Mouse (Mus musculus) bone marrow, adult 2 months (tissue): Measurements from ENCODE around the gene Wtap. TPM values are rescaled to one million over a fixed set of nuclear protein-coding genes. Genes with fewer than 3 reads are reported as not detected.
A peak's percentile ranks its signal among the peaks of the same experiment; 100 is the strongest.
"Not testable (repeated sequence)": the region's sequence is repeated elsewhere in the genome, so short reads cannot be mapped to it uniquely, and the experiment has no call there.

ENCODE experiments used
- H3K27ac ChIP-seq: fragments of 200-500 bp; 2 replicates; pipeline ENCODE4 v1.5.1; 2012; ENCODE audit warnings: low read depth, mild to moderate bottlenecking, control low read depth, inconsistent platforms, low read length; ENCODE audit not compliant: control insufficient read depth, poor library complexity, insufficient read depth
- H3K4me1 ChIP-seq: fragments of 200-500 bp; 2 replicates; pipeline ENCODE4 v1.6.1; 2011; ENCODE audit warnings: low read length; ENCODE audit not compliant: control insufficient read depth, insufficient read depth
- H3K4me3 ChIP-seq: fragments of 200-500 bp; replicated peaks from 2 replicates; pipeline ENCODE3; 2011; ENCODE audit warnings: mild to moderate bottlenecking, low read depth, low read length, control low read depth; ENCODE audit not compliant: control insufficient read depth
- CTCF ChIP-seq: fragments of 200-500 bp; IDR thresholded peaks from 2 replicates; pipeline ENCODE4 v1.5.1; 2011; ENCODE audit warnings: low read length, control low read depth; ENCODE audit not compliant: control insufficient read depth, insufficient read depth
- POLR2A ChIP-seq: fragments of 200-500 bp; IDR thresholded peaks from 2 replicates; pipeline ENCODE4 v1.6.1; 2011; ENCODE audit warnings: low read depth, mild to moderate bottlenecking, control low read depth, low read length, borderline replicate concordance; ENCODE audit not compliant: control insufficient read depth
- WGBS: fragments of 180-500 bp; shearing (Covaris S2); methylation state at CpG from one replicate; pipeline ENCODE4 v1.1.7; 2018; 5-methylcytosine and 5-hydroxymethylcytosine counted together
- polyA plus RNA-seq: library from polyadenylated mRNA; stranded (reverse); fragments of >200 nt; gene quantifications from 2 replicates; pipeline ENCODE4 v1.2.4, GENCODE M21; 2011; ENCODE audit warnings: low replicate concordance; ENCODE audit not compliant: missing spikeins, insufficient read depth, insufficient read length

Wtap gene
- polyA plus RNA-seq, 1 experiment = 67.4 TPM

DNA sequence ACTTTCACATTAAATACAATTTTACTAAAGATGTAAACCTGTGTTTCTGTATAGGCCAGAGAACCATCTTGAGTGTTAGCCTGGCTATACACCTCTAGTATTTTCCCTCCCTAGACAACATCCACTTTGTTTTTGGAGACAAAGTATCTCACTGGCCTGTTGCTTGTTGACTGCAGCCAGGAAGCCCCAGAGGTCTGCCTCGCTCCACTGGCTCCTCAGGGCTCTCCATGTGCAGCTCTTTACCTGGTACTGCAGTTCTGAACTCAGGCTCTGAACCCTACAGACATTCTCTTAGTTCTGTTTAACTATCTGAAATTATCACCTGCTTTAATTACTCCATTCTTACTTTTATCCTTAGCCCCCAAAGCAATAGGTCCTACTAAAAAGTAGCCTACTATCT, 15.4 kb downstream of the Wtap start:
- 91% methylated on average over 1 of the region's 1 CpGs for WGBS
- TF ChIP-seq CTCF = no peak
- no peak for TF ChIP-seq POLR2A
- Histone ChIP-seq H3K4me1 (no peaks in the 10 kb centered on the region), H3K27ac (no peak overlapping the region), H3K4me3 (no peak overlapping the region)

DNA sequence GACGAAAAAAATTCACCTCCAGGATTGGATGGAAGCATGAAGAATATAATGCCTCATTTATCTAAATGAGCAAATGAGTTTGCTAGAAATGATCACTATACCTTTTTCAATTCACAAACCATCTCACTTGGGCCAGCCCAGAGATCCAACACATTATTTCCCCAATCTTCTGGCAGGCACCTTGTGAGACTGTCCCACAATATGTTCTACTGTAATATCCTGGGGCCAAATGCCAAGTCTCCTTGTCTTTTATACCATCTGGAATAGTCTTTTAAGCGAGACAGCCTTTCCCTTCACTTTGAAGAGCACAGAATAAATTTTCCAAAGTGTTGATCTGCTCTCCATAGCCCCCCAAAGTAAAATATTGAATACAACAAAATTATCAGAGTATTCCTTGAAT, 20.1 kb downstream of the Wtap start:
- H3K27ac ChIP-seq = no peak overlapping the region
- TF ChIP-seq CTCF (no peak), POLR2A (no peak)
- 92% methylated on average over 2 of the region's 2 CpGs for WGBS
- no peaks in the 10 kb centered on the region for H3K4me1 ChIP-seq
- H3K4me3 ChIP-seq = no peak overlapping the region

DNA sequence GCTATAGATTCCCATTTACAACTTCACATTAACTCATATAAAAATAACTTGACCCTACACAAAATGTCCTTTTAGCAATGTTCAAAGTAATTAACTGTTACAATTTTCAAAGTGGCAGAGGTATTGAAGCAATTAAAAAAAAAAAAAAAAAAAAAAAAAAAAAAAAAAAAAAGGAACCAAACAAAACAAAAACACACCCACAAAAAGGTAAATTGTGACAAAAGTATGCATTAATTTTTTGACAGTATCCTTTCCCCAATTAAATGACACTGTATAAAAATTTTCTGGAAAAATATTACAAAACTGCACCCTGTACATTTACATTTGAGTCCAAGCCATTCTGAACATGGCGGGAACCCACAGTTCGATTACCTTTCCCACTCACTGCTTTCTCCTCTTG, 26.8 kb downstream of the Wtap start:
- no peak overlapping the region for H3K27ac ChIP-seq
- H3K4me1 ChIP-seq = no peaks in the 10 kb centered on the region
- whole genome bisulfite sequencing = 84% methylated on average over 2 of the region's 2 CpGs
- H3K4me3 ChIP-seq = no peak overlapping the region
- TF ChIP-seq POLR2A (no peak), CTCF (no peak)

DNA sequence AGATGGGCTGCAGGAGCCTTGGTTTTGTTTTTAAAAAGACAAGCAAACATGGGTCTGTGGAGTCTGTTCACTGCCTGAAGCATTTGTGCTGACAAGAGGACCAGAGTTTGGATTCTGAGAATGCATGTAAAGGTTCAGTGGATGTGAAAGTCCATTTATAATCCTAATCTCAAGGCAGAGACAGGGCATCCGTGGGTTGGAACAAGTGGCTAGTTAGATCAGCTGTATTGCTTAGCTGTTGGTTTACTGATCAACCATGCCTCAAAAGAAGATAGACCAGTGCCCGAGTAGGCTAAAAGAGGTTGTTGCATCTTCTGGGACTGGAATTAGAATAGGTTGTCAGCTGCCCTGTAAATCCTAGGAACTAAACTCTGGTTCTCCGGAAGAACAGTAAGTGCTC, 30.5 kb downstream of the Wtap start:
- H3K4me1 ChIP-seq = no peaks in the 10 kb centered on the region; the same call in 1 of the 2 replicates
- TF ChIP-seq CTCF = no peak
- TF ChIP-seq POLR2A = no peak
- no peak overlapping the region for H3K4me3 ChIP-seq
- WGBS = 85% methylated on average over 3 of the region's 3 CpGs
- no peak overlapping the region for H3K27ac ChIP-seq

DNA sequence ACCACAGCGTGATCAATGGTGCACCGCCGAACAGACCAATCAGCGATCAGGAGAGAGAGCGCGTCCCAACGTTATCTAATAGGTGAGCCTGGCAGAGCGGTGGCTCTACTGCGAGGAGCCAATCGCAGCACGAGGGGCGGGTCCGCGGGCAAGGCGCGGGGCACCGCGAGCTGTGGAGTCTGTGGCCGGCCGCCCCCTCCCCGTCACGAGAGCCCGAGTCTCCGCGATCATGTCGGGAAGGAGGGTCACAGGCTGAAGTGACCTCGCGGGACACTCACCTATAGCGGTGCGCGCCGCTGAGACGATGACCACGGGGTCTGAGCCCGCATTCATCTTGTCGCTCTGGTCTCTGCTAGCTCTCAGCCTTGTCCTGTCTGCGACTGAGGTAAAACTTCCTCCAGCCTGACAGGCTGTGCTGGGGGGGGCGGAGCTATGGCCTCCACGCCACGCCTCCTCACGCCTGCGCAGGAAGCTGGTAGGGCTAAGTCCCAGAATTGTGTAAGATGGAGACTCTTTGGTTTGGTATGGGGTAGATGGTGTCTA, 33.6 kb downstream of the Wtap start, which contains the start of gene Acat2:
Acat2 (minus strand) TSS at position 417 of the 543 bp plus-strand sequence.
- Histone ChIP-seq H3K4me3 (peak within 1 kb of the TSS; percentile 92), H3K4me1 (no peaks in the 10 kb centered on the region; the same call in 1 of the 2 replicates), H3K27ac (peak within 1 kb of the TSS; percentile 70)
- TF ChIP-seq POLR2A (peak; percentile 94), CTCF (peak; percentile 6; the same call in 1 of the 2 replicates)
- 0% methylated on average over 42 of the region's 42 CpGs for WGBS

DNA sequence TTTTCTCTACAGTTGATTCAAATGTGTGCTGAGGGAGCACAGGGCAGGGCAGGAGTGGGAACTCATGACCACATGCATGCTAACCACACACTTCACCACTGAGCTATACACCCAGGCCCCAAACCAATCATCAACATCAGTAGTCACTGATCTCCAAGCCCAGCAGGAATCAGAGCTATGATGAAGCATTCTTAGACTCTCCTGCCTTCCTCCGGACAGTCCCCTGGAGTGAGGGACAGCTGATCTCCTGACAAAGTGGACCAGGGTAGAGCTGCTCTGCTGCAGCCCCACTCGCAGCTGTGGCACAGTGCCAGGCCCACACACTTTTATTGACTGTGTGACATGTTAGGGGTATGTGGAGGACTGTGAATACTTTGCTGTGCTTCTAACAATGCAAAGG, 34.6 kb downstream of the Wtap start:
- not testable (repeated sequence) for H3K27ac ChIP-seq, H3K4me3 ChIP-seq, H3K4me1 ChIP-seq
- WGBS = 44% methylated on average over 1 of the region's 2 CpGs

DNA sequence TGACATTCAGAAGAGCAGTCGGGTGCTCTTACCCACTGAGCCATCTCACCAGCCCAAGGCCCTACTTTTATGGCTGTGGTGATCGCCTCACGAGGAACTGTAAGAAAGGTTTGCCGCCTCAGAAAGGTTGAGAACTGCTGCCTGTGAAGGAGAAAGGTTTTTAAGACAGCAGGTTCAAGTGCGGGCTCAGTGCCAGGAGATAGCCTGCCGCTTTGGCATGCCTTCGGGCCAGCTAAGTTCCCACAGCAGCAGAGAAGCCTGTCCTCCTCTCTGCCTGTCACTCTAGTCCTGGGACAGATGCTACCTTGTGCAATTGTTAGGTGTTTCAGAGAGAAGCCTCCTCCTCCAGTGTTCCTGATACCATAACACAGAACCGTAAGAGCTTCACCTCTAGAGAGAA, 37.3 kb downstream of the Wtap start:
- Histone ChIP-seq H3K4me1 (no peaks in the 10 kb centered on the region; the same call in 1 of the 2 replicates), H3K4me3 (no peak overlapping the region), H3K27ac (no peak overlapping the region)
- no peak for TF ChIP-seq POLR2A
- TF ChIP-seq CTCF = no peak
- 88% methylated on average over 8 of the region's 8 CpGs for WGBS

DNA sequence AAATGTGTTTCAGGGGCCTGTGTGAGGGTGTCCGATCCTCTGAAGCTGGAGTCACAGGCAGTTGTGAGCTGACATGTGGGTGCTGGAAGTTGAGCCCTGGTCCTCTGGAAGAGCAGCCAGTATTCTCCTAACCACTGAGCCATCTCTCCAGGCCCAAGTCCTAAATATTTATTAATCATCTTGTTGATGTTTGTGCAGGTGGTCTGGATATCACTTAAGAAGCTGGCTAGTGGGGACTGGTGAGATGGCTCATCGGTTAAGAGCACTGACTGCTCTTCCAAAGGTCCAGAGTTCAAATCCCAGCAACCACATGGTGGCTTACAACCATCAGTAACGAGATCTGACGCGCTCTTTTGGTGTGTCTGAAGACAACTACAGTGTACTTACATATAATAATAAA, 44.3 kb downstream of the Wtap start:
- Histone ChIP-seq H3K27ac (no peak overlapping the region), H3K4me3 (no peak overlapping the region), H3K4me1 (no peaks in the 10 kb centered on the region; the same call in 1 of the 2 replicates)
- 92% methylated on average over 5 of the region's 5 CpGs for WGBS
- no peak for TF ChIP-seq CTCF
- TF ChIP-seq POLR2A = no peak

DNA sequence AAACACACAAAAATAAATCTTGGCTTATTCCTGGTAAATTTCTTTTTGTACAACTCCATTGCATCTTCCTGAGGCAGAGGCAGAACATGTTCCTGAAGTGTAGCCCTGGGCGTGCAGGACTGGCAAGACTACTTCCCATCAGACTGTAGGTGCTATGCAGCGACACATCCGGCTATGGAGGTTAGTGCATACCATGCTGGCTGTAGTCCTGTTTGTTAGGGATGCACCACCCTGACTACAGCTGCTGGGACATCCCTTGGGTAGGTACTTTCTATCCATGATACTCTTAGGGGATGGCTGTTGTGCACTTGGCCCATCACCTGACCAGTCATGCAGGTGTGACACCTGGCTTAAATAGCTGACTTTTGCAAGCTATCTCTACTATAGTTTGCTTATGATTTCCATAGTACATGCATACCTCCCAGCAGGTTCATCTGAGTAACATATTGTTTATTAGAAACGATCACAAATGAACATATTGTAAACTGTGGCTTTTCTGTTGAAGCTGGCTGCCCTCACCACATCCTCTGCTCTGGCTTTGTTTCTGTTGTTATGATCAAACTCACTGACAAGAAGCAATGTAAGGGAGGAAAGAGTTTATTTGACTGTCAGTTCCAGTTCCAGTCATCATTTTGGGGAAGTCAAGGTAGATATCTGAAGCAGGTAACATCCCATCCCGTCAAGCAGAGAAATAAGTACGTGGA, 51.4 kb downstream of the Wtap start:
- TF ChIP-seq CTCF = no peak
- TF ChIP-seq POLR2A = no peak
- Histone ChIP-seq H3K4me3 (no peak overlapping the region), H3K4me1 (peaks cover 2% of the 10 kb centered on the region; the same call in 1 of the 2 replicates), H3K27ac (no peak overlapping the region)
- 85% methylated on average over 6 of the region's 6 CpGs for WGBS
